Mouse (Mus musculus): ENCODE results near the gene N4bp2l2. TPM values are rescaled to one million over a fixed set of nuclear protein-coding genes. Genes with fewer than 3 reads are reported as not detected.
A peak's percentile ranks its signal among the peaks of the same experiment; 100 is the strongest.

Gene N4bp2l2
- polyA plus RNA-seq, 1 experiment: 37.8 TPM

DNA sequence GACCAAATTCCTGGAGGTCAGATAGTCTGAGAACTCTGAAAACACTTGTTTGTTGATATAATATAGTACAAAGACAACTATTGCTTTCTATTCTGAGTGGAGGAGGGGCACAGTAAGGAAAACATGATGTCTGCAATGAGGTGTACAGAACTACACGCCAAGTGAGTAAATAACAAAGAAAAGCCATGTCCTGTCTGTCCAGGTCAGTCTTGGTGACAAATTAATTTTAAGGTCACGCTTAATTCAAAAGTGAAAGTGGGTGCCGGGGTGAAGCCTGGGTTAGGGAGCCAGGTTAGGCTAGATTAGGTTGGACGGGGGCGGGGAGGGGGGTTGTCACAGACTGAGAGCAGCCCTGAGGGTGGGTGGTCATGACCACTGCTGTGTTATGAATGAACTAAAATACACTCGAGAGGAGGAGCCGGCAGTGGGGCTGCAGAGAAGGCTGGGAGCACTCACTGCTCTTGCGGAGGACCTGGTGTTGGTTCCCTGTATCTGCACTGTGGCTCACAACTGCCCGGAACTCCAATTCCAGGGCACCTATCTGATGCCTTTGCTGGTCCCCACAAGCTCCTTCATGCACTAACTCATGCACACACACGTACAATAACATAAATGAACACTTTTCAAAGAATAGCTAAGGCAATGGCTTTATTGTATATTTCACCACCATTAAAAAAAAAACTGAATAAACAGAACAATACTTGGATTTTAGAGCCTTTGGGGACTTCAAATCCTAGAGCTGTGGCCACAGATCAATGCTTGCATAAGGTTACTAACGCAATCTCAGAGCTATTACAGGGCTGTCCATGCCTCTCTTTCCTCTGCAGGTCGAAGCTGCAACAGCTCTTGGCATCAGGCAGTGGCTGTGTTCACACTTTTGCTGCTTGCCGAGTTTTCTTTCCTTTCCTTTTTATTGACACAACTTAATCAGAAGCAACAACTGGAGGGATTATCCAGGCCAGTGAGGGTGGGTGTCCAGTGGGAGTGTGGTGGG lies 66.4 kb downstream of the N4bp2l2 start:
- DNase-seq (ENCODE audit: extremely low spot score in 1 of 2, low spot score in 1 of 2): no peak

DNA sequence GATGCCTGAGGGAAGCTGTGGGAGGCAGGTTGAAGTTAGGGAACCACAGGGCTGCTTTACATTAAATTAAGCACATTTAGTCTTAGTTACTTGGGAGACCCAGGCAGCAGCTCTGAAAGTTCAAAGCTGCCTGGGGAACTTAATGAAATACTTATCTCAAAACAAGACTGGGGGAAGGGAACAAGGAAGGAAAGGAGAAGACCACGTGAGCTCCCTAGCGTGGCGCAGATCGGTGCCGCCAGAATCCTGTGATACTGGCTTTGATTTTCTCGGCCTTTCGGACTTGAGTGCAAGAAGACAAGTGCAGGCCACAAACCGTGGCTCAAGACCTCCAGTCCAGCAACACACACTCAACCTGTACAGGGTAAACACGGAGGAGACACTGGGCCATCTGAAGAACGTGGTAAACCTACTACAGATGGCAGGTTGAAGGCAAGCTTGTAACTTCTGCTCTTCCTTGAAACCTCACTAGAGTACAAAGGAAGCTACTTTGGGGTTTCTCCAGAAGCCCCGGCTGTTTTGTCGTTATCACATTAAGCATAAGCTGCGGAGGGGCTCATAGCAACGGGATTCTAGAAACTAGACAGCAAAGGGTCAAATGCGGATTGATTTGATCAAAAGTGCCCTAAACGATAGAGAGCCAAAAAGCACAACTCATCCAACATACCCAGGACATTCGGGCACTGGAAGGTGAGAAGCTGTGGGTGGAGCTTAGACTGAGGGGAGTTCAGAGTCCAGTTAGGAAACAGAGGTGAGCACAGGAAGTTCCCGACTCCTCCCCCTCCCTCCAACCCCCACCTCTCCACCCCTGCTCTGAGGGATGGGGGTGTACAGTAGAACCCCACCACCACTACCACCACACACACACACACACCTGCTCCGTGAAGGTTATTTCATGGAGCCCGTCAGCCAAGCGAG lies 67.5 kb downstream of the N4bp2l2 start:
- DNase-seq (ENCODE audit: extremely low spot score in 1 of 2, low spot score in 1 of 2): no peak

DNA sequence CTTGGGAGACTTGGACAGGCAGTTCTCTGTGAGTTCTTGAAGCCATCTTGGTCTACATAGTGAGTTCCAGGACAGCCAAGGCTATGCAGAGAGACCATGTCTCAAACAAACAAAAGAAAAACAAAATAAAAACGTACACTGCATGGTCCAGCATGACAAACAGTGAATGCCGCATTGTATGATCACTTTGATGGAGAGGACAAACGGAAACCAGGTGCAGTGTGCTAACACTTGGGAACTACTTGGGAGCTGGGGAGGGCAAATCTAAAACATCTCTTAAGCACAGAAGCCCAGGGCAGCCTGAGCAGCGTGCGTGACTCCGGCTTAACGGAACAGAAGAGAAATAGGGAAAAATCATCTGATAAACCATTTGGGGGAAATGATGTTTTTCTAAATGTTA lies 68.9 kb downstream of the N4bp2l2 start, which contains the start of gene N4bp2l1:
N4bp2l1 (minus strand) TSS at position 101 of the 400 bp plus-strand sequence.
- DNase-seq (ENCODE audit: extremely low spot score in 1 of 2, low spot score in 1 of 2): no peak

DNA sequence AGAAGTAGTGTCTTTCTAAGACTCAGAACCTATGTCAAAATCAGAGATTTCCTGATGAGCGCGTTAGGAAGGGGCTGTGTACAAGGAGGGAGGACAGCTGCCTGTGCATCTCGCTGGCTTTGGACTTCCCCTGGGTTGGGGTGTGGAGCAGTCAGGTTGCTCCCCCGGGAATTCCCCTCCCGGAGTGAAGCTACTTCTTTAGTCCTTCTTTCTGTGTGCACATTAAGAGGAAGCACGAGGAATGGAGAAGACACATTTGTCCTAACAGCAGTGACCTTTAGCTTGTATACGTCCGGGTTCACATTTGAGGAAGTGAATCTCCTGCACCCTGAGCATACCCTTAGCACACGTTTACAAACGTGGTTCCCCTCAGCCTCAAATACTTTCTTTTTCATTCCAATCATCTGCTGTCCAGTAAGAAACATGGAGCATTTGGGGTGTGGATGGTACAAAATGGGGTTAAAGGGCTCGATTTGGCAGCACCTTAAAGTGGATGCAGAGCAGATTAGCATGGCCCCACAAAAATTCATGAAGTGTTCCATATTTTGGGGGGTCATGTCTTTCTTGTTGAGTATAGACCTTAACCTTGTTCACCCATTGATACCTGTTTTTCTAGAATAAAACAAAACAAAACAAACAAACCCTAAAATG lies 70.5 kb downstream of the N4bp2l2 start:
- DNase-seq (ENCODE audit: extremely low spot score in 1 of 2, low spot score in 1 of 2): no peak

DNA sequence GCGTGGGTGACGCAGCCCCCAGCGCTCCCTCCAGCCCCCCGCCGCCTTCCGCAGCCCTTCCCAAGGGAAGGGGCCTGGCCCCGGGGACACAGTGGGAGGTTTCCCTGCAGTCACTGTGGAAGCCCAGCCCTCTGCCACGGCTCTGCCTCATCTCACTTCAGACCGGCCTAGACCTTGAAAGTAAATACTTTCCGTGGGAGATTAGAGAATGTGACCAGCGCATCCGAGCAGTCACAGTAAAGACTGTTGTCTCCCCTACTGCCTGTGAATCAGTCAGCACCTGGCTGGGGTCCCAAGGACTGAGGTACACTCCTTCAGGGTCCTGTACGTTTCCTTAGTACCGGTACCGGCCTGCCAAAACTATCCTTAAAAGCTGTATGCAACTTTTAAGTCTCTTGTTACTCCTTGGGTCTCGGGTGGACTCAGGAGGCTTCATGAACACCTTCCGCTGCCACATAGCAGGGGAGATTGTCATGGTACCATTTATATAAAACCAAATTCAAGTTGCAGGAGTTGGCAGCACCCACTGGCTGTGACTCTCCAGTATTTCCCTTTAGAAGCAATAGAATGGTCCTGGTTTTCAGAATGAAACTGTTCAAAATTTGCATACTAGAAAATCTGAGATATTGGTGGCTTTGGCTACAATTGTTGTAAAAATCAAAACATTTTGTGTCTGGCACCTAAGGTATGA lies 71.2 kb downstream of the N4bp2l2 start:
- DNase-seq (ENCODE audit: extremely low spot score in 1 of 2, low spot score in 1 of 2): no peak

DNA sequence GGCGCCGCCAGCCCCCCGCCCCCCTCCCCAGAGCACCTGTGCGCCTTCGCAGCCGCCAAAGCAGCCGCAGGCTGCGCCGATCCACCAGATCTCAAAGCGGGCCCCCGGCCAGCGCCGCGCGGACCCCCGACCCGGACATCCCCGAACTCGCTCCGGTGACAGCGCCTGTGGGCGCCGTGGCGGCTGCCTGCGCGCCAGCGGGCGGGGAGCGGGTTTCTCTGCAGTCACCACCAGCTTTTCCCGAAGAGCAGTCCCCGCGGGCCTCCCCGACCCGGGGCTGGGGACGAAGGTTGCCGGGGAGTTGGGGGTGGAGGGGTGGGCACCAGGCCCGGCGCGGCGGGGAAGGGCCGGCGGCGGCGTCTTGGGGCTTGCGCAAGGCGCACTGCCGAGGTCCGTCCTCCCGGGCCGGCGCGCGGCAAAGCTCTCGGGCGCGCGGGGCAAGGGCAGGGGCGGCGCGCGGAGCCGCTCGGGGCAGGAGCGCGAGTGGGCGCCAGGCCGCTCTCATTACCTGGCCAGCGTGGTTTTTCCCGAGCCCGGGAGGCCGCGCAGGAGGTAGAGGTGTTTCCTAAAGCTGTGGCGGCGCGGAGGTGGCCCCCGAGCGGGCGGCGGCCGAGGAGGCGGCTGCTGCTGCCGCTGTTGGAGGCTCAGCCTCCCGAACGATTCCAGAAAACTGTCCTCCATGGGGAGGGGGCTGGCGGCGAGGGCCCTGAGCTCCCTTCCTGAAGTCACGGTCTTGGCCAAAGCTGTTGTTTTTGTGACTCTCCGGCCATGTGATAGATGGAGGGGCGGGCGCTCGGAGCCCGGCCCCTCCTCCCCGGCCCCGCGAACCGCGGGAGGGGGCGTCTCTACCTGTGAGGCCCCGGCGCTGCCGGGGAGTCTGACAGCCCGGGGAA lies 72.0 kb downstream of the N4bp2l2 start:
- DNase-seq (ENCODE audit: extremely low spot score in 1 of 2, low spot score in 1 of 2): peak; percentile 33 to 68

DNA sequence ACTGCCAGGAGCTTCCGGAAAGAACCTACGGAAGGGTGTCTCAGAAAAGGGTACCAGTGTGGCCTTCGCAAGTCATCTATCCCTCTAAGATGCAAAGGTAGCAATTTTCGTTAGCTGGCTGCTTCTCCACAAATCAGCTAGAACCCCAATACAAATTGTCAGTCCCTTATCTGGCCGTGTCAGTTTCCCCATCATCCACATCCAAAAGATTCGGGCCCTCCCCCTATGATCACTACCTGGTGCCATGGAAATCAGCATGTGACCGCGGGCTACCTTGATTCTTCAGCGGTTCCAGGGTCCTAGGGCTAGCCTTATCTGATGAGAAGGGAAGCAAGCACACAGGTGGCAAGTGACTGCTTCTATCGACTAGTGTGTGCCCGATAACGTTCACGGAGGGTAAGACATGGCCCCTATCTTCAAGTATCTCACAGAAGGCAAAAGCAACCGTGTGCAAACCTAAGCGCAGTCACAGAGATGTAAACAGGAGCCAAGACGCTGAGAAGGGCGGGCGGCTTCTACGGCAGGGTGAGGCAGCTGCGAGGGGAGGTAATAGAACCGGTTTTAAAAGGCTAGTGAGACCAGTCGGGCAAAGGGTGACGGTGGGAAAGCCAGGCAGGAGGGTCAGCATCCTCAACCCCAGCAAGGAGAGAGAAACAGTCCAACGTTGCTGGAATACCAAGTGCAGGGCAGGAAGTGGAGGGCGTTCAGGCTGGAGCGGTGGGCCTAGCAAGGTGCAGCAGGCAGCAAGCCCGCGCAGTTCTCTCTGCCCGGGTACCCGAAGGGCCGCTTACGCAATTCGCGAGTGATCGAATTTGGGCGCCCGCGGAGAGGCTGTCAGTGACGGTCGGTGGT lies 72.9 kb downstream of the N4bp2l2 start:
- peak in 1 of 2 experiments; percentile 62 for DNase-seq (ENCODE audit: extremely low spot score in 1 of 2, low spot score in 1 of 2)

DNA sequence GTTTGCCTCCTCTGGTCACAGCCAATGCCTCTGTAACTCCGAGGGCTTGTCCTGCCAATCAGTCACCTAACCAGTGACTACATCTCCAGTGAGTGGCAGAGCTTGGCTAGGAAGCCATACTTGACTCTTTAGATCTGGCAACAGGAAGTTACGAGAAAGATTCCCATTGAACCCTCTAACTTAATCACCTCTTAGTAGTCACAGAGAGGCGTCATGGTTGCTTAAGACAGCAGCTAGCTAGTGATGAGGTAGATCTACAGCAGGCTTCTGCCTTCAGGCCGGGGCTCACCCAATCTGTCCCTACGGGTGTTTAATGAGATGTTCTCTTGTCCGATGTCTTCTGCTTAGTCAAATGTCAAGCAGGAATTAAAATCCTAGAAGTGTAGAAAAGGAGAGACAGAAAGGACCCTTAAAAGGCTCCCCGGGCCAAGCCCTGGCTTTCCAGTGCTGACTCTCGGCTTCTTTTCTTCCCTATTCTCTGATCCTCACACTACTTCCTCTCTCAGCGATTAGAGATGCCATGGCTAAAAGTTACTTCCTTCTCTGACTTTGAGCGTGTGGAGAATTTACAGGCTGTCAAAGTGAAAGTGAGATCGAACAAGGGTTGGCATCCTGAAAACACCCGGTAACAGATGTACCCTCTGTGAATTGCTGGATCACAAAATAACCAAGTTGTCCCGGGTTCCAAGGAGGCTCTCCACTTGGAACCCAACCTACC lies 73.6 kb downstream of the N4bp2l2 start:
- no peak for DNase-seq (ENCODE audit: extremely low spot score in 1 of 2, low spot score in 1 of 2)

DNA sequence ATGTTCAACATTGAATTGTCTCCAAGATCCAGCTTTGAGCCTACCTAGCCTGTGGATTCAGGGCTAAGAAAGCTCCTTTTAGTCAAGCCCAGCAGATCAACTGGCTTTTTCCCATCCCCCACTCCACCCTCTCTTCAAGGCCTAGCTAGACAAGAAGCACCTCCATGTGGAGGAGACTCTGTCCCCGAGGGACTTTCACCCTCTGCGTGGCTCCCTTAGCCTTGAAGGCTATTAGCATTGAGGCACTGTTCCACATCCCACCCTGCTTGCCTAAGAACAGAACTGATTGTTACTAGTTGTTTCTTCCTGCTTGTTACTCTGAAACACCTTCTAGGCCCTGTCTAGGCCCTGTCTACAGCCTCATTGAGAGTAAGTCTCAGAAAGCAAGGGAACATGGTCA lies 76.0 kb downstream of the N4bp2l2 start:
- no peak for DNase-seq (ENCODE audit: extremely low spot score in 1 of 2, low spot score in 1 of 2)

DNA sequence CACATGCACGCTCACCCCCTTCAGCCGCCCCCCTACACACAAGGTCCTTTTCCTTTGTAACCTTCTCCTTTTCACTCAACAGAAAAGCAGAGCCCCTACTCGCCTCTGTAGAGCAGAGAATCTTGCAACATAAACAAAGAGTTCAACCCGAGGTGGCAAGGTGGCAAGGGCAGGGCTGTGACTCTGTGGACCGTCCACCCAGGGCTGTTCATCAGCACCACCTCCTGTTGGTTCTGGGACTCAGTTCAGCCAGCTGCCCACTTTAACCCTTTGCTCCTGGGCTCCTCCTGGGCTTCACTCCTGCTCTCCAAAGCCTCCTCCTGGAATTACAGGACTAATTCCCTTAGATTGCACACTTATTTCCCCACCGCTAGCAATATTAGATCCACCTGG lies 81.7 kb downstream of the N4bp2l2 start:
- DNase-seq (ENCODE audit: extremely low spot score in 1 of 2, low spot score in 1 of 2): no peak

DNA sequence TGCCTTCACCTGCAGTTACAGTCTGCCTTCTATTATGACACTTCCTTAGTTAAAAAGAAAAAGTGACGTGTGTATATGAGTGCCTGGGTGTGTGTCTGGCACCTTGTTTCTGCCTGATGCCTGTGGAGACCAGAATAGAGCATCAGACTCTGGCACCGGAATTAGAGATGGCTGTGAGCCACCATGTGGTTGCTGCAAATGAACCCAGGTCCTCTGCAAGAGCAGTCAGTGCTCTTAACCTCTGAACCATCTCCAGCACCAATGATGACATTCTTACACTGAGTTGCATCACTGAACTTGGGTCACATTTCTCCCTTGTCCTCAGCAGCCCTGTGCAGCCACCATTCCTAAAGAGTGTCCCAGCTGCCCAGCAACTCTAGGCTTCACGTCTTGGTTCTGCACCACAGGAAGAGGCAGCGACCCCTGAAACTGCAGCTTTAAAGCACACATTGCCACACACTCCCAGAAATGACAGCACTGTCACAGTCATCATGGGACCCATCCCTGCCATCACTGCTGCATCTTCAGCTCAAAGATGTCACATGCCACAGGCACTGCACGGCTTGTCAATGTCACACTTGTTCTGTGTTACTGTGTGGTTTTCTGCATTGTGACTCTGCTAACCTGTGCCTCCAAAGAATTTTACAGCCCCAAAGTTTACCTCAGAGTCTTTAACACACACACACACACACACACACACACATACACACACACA lies 82.2 kb downstream of the N4bp2l2 start:
- no peak for DNase-seq (ENCODE audit: extremely low spot score in 1 of 2, low spot score in 1 of 2)

DNA sequence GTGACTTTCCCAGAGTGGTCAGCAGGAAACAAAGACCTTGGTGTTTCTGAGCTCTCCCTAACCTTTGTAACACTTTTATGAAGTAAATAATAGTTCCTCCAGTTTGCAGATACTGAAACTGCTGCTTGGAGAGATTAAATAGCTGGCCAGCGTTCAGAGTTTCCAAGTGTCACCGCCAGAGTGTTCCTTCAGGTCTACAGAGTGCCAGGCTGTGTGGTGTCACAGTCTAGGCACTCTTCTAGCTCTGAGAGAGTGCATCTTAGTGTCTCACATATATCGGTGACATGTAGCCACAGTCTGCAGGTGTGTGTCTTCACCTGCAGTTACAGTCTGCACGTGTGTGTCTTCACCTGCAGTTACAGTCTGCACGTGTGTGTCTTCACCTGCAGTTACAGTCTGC lies 82.8 kb downstream of the N4bp2l2 start:
- DNase-seq (ENCODE audit: extremely low spot score in 1 of 2, low spot score in 1 of 2): no peak

DNA sequence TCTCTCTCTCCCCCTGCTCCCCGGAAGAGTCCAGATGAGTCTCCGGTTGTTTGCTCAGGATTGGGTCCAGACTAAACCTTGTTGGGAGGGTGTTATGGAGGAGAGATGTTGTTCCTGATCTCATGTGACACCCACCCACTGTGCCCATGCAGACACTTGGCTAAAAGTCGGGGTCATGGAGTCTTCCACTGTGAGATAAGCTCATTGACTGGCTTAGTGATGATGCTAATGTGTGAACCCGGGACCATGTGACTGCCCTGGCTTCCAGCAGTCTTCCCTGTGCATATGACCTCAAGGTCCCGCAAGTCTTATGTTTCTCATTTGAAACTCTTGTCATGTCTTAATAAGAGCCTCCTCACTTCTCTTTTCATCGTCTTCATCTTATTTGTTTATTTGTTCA lies 84.8 kb downstream of the N4bp2l2 start:
- DNase-seq (ENCODE audit: extremely low spot score in 1 of 2, low spot score in 1 of 2): no peak

DNA sequence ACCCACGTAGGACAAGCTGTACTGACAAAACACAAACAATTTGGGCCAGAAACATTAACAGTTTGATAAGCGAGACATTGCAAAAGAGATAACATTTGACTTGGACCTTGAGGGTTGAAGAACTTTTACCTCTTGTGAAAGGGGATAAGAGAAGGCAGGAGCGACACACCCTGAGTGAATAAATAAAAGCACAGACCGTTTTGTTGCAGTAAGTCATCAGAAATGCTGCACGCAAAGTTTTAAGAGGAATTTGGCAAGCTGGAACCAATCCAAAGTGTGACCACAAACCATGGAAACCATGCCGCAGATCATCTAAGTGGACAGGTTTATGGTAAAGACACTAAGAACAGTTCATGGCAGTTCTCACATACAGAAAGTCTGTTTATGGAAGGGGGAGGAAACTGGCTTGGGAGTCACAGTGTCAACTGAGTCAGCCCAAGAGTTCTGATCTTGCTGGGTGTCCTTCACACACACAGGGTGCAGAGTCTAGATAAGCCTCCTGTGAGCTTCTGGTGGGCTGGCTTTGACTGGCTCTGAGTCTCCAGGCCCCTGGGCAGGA lies 87.3 kb downstream of the N4bp2l2 start:
- DNase-seq (ENCODE audit: extremely low spot score in 1 of 2, low spot score in 1 of 2): no peak

DNA sequence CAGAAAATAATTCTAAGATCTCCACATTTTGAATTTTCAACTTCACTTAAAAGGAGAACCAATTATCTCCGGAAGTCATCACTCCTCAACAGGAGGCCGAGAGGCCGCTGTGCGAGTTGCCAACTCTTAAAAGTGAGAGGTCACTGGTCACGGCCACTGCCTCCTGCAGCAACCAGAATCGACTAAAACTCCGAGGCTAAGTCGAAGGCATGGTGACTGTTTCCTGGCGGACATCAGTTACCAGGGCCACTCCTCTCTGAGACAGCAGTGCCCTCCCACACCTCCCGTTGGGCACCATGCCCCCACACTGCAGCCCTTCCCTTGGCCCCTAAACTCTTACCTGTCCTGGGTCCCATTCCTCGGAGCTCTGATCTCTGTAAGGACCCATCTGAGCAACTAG lies 89.2 kb downstream of the N4bp2l2 start:
- DNase-seq (ENCODE audit: extremely low spot score in 1 of 2, low spot score in 1 of 2): no peak

DNA sequence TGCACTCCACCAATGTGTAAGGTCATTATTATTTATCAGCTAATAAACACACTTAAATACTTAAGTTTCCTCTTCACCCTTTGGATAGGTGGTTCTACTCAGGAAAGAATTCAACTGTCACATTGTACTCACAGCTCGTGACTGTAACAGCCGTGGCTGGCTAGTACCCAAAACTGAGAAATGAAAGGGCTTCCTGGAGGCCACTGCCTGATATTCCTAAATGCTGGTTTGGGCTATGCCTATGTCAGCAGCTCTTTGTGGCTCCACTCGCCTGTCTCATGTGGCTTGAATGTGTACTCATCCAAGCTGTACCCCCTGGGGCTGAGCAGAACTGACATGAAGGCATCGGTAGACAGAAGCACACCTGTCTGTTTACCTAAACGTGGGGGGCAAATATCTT lies 91.1 kb downstream of the N4bp2l2 start:
- no peak for DNase-seq (ENCODE audit: extremely low spot score in 1 of 2, low spot score in 1 of 2)

DNA sequence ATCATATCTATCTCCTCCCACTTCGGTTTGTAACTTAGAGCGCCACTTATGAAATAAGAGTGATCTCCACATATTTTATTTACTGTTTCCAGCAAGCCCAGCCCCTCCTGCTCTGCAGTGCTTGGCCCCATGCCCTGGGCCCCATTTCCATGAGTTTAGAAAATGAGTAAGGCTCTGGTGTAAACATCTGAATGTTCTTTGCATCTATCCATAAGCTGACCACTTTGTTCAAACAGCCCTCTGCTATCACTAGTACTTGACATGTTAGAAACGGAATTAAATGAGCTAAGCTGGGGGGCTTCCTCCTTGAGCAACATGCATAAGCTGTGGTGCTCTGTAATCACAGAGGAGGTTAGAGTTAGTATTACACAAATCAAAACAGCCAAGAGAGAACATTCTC lies 91.6 kb downstream of the N4bp2l2 start:
- DNase-seq (ENCODE audit: extremely low spot score in 1 of 2, low spot score in 1 of 2): no peak

All from frontal cortex, adult 2 months (tissue).